Mouse (Mus musculus): ENCODE results near the gene Vps4a.

DNA sequence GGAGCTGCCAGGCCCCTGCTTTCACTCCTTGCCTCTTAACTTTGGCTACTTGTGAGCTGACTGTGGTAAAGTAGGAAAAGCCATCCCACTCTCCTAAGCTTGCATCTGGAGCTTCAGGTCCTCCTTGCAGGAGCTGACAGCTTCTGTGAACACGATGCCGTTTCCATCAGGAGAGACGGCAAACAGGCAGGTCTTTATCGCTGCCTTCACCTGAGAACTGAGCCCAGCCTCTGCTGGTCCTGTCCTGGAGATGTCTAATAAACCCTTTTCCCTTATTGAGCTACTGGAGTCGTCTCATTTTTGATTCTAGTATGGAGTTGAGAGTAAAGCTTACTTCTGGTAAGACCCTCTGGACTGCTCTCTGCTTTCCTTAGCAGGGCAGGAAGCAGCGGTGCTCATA lies 14.5 kb downstream of the Vps4a start:
- TF ChIP-seq POLR2A (IDR thresholded peaks at IDR 0.05; ENCODE audit: low read depth, low read length) (no peak), CTCF (IDR thresholded peaks at IDR 0.05; ENCODE audit: extremely low read depth, insufficient read length, insufficient replicate concordance, low read depth, low read length) (no peak)

All from small intestine, adult 2 months (tissue).